Mouse (Mus musculus) kidney, adult 2 months (tissue): ENCODE measurements around the gene Micu1. TPM values are rescaled to one million over a fixed set of nuclear protein-coding genes. Genes with fewer than 3 reads are reported as not detected.

Experiments
- DNase-seq: peaks from one replicate; pipeline ENCODE4 v3.0.0; 2021
- H3K27ac ChIP-seq: fragments of 200-500 bp; 2 replicates; pipeline ENCODE4 v1.5.1; 2012; ENCODE audit warnings: low read depth, low read length, control low read depth, inconsistent platforms; ENCODE audit not compliant: insufficient read depth
- H3K27me3 ChIP-seq: fragments of 200-500 bp; replicated peaks from 2 replicates; pipeline ENCODE4 v1.6.1; 2012; ENCODE audit warnings: mild to moderate bottlenecking, moderate library complexity, low read length, inconsistent platforms; ENCODE audit not compliant: control insufficient read depth, insufficient read depth
- H3K36me3 ChIP-seq: fragments of 200-500 bp; 2 replicates; pipeline ENCODE4 v1.6.1; 2012; ENCODE audit warnings: mild to moderate bottlenecking, moderate library complexity, low read length, inconsistent platforms; ENCODE audit not compliant: control insufficient read depth, insufficient read depth
- H3K4me1 ChIP-seq: fragments of 200-500 bp; 2 replicates; pipeline ENCODE4 v1.6.1; 2011; ENCODE audit warnings: low read length; ENCODE audit not compliant: control insufficient read depth, insufficient read depth
- H3K4me3 ChIP-seq: fragments of 200-500 bp; 2 replicates; pipeline ENCODE4 v1.5.1; 2011; ENCODE audit warnings: mild to moderate bottlenecking, low read depth, low read length, control low read depth; ENCODE audit not compliant: insufficient read depth
- CTCF ChIP-seq: fragments of 200-500 bp; conservative IDR thresholded peaks from 2 replicates; pipeline ENCODE4 v1.5.1; 2011; ENCODE audit warnings: low read depth, mild to moderate bottlenecking, control low read depth, low read length, moderate library complexity, mixed read lengths; ENCODE audit not compliant: insufficient read depth, insufficient read length
- POLR2A ChIP-seq: fragments of 200-500 bp; IDR thresholded peaks from one replicate; pipeline ENCODE4 v1.6.1; 2011; ENCODE audit warnings: low read depth, low read length, control low read depth
- WGBS: fragments of 180-500 bp; shearing (Covaris S2); methylation state at CpG from one replicate; pipeline ENCODE4 v1.1.7; 2018; 5-methylcytosine and 5-hydroxymethylcytosine counted together
- polyA plus RNA-seq: library from polyadenylated mRNA; depleted of rRNA; stranded (reverse); fragments of >200 nt; gene quantifications from 2 replicates; pipeline ENCODE4 v1.2.3, GENCODE M21; 2012

Gene Micu1
- polyA plus RNA-seq, 1 experiment: 59.0 TPM

DNA sequence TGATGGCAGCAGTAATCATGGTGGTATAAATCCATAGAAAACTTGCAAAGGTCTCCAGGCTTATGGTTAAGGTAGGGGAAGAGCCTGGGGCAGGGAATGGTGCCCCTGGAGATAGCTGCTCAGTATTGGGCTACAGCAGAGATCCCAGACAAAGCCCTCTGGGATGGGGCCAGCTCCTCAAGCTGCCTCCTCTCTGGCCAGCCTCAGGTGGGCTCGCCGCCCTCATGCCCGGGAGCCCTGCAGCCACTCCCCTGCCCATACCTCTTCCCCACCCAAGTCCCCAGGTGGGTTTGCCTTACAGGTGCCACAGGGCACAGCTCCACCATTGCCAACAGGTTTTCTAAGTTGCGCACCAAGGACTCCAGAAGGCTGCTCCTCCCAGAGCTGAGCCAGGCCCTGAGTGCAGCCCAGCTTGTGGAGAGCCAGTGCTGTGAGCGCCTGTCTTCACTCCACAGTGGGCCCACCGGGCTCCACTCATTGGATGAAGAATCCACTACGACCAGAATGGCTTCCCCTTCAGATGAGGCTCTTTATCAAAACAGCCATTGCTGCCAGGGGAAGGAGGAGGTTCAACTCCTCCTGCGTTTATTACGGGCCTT is 196.0 kb downstream of the Micu1 start:
- WGBS: 79% methylated on average over 9 of the region's 9 CpGs
- no peak overlapping the region for H3K4me3 ChIP-seq
- no peaks in the 10 kb centered on the region for H3K27me3 ChIP-seq
- no peaks in the 10 kb centered on the region; the same call in 1 of the 2 replicates for H3K36me3 ChIP-seq
- DNase-seq: no peak
- TF ChIP-seq CTCF (no peak), POLR2A (no peak)
- peaks cover 13% of the 10 kb centered on the region for H3K4me1 ChIP-seq
- 0 out of 2 replicates have a peak overlapping the region, but pooled peaks have one; percentile 1 for H3K27ac ChIP-seq

DNA sequence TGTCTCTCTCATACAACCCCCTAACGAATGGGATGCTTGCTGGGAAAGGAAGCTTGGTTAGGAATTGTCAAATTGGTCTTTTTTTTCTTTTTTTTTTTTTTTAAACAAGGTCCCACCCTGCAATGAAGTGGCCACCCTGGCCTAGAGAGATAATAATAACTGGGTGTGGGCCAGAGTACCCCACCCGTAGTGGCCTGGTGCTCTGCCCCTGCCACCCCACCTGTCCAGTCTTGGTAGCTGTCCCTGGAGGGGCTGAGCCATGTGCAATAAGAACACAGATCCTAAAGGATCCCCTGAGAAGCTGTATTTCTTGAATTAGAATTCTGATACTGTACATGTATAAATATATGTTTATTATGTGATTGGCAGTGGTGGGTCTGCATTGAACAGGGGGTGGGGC is 196.7 kb downstream of the Micu1 start:
- H3K27me3 ChIP-seq: no peaks in the 10 kb centered on the region

DNA sequence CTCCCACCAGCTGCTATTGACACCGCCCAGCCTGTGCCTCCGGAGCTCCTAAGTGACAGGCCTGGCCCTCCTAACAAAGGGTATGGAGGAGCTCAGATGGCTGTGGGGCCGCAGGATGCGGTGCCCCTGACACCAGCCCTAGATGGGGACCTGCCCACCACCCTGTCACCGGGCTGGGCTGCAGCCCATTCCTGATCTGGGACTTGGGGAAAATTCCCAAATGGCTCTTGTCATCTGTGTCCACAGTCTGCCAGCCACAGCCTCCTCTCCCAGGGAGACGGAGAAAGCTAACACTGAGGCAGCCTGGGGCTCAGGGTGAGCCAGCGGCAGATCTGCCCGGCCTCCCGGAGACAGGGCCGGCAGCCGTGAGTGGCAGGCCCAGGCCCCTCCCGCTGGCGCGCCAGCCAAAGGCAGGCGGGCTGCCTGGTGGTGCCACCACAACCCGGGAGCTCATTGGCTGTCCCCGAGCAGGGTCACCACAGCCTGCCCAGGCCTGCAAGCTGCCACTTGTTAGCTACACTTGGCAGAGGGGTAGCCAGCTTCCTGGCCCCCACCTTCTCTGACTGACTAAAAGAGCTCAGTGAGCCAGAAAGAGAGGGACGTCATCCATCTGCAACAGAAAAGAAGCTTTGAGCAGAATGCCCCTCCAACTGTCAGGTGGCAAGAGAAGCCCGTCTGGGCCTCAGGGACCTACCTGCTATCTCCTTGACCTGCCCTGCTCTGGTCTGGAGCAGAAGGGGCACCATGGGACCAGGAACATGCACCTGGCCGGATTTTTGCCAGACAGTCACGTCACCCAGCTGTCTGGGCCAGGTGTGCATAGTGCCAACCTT is 197.3 kb downstream of the Micu1 start:
- WGBS: 12% methylated on average over 21 of the region's 21 CpGs
- H3K4me3 ChIP-seq: no peak overlapping the region
- H3K27ac ChIP-seq: peak overlapping the region; percentile 93
- no peaks in the 10 kb centered on the region; the same call in 1 of the 2 replicates for H3K36me3 ChIP-seq
- H3K27me3 ChIP-seq: no peaks in the 10 kb centered on the region
- DNase-seq: peak; percentile 96
- peaks cover 13% of the 10 kb centered on the region for H3K4me1 ChIP-seq
- TF ChIP-seq POLR2A (peak; percentile 27), CTCF (no peak)

More for the DNA sequence above, 196.7 kb downstream of the Micu1 start:
- H3K4me1 ChIP-seq: peaks cover 13% of the 10 kb centered on the region
- no peaks in the 10 kb centered on the region; the same call in 1 of the 2 replicates for H3K36me3 ChIP-seq
- H3K27ac ChIP-seq: peak overlapping the region; percentile 89
- 27% methylated on average over 2 of the region's 2 CpGs for WGBS
- no peak for TF ChIP-seq CTCF
- no peak for TF ChIP-seq POLR2A
- DNase-seq: no peak
- H3K4me3 ChIP-seq: no peak overlapping the region

DNA sequence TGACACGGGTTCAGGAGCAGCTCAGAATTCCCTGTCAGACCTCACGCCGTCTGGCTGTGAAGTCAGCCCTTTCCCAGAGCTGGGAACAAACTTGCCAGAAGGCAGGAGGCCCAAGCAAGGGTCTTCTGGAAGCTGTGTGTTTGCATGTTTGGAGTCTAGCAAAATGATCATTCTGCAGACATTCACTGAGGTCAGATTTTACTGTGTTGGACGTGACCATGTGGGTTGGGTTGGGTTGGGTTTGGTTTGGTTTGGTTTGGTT is 197.8 kb downstream of the Micu1 start:
- H3K36me3 ChIP-seq: no peaks in the 10 kb centered on the region; the same call in 1 of the 2 replicates
- no peaks in the 10 kb centered on the region for H3K27me3 ChIP-seq
- 34% methylated on average over 4 of the region's 4 CpGs for WGBS
- peaks cover 13% of the 10 kb centered on the region for H3K4me1 ChIP-seq
- TF ChIP-seq CTCF: no peak
- no peak for TF ChIP-seq POLR2A
- DNase-seq: no peak
- peak overlapping the region; percentile 93 for H3K27ac ChIP-seq
- no peak overlapping the region for H3K4me3 ChIP-seq

DNA sequence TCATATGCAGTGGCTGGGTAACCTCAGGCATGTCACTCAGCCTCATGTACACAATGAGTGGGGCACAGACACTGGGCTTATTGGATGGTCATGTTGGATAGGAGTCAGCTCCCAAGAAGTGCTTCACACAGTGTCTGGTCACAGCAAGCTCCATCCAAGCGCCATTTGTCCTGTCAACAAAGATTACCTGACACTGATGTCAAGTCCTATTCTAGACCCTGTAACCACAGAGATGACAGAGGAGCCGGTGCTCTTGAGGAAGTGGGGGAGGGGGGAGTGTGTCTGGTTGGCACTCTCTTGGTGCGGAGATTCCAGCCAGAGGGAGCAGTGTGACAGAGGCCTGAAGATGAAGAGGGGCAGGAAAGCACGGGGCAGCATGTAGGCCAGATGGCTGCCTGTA is 198.7 kb downstream of the Micu1 start:
- no peak overlapping the region for H3K4me3 ChIP-seq
- 68% methylated on average over 4 of the region's 4 CpGs for WGBS
- H3K4me1 ChIP-seq: peaks cover 13% of the 10 kb centered on the region
- DNase-seq: no peak
- no peak overlapping the region for H3K27ac ChIP-seq
- no peak for TF ChIP-seq CTCF
- no peak for TF ChIP-seq POLR2A
- no peaks in the 10 kb centered on the region for H3K27me3 ChIP-seq
- no peaks in the 10 kb centered on the region; the same call in 1 of the 2 replicates for H3K36me3 ChIP-seq

DNA sequence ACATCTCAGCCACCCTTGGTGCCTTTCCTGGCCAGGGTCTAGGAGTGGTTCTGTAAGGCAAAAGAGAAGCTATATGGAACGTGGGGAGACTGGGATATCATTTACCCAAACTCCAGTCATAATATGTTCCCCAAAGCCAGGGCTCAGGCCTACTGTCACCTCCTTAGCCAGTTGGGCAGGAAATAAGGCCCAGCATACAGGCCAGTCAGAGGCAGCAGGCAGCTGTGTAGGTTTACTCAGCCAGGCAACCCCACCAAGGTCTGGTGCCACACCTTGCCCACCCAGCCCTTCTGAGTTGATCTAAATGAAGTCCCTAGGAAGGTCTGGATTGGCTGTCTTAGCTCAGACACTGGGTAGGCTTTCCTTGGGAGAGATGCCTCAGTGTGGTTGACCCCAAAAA is 199.2 kb downstream of the Micu1 start:
- Histone ChIP-seq H3K27me3 (no peaks in the 10 kb centered on the region), H3K4me3 (no peak overlapping the region), H3K27ac (no peak overlapping the region), H3K4me1 (peaks cover 13% of the 10 kb centered on the region), H3K36me3 (no peaks in the 10 kb centered on the region)
- DNase-seq: no peak
- WGBS: 83% methylated on average over 1 of the region's 1 CpGs
- no peak for TF ChIP-seq POLR2A
- TF ChIP-seq CTCF: no peak

DNA sequence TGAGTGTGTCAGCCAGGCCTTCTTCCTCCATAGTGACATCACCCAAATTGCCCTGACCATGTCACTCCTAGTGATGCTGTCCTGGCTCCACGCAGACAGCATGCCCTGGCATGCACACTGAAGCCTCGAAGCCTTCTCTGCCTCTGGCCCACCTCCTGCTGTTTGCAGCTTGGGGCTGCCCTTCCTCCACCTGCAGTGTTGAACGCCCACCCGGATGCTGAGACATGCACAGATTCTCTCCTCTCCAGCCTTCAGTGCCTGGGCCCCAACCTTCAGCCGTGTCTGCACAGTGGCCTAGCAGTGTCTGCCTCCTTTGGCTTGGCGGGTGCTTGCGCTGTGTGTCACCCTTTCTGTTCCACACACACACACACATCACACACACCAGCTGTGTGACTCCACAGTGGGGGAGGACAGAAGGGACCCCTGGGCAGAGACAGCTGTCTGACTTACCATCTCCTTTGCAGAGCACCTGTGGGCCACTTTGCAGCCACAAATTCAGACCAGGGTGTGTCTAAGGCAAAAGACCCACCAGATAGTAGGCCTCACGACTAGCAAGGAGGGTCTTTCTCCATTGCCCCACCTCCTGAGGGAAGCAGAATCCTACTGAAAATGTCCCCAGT is 199.8 kb downstream of the Micu1 start:
- no peak overlapping the region for H3K27ac ChIP-seq

More for the DNA sequence above, 199.8 kb downstream of the Micu1 start:
- H3K4me3 ChIP-seq: no peak overlapping the region
- 89% methylated on average over 8 of the region's 8 CpGs for WGBS
- peaks cover 13% of the 10 kb centered on the region for H3K4me1 ChIP-seq
- DNase-seq: no peak
- H3K36me3 ChIP-seq: no peaks in the 10 kb centered on the region
- TF ChIP-seq CTCF (no peak), POLR2A (no peak)
- H3K27me3 ChIP-seq: no peaks in the 10 kb centered on the region
